Mouse (Mus musculus) stomach, postnatal 0 days (tissue): ENCODE measurements at regions not wholly inside any gene's neighbourhood (a gene's known extent, or its start where the extent isn't known, plus 50 kb on each side); places are given as distances from the start of the nearest gene placed in this dataset.

Experiments used
- ATAC-seq: fragments of 200-750 bp; cut with Nextera tagmentation; 2 replicates; pipeline ENCODE4 v1.8.0; 2017; ENCODE audit not compliant: low FRiP score, low TSS enrichment
- DNase-seq: peaks from one replicate; pipeline ENCODE4 v3.0.0-alpha.2; 2016; ENCODE audit warnings: low spot score
- H3K27ac ChIP-seq: fragments of 300-500 bp; sonication (generic); replicated peaks from 2 replicates; pipeline ENCODE4 v1.5.1; 2014; ENCODE audit warnings: mild to moderate bottlenecking, control low read depth
- H3K27me3 ChIP-seq: fragments of 300-500 bp; sonication (generic); 2 replicates; pipeline ENCODE4 v1.6.1; 2014; ENCODE audit warnings: low read length; ENCODE audit not compliant: control insufficient read depth, insufficient read depth
- H3K36me3 ChIP-seq: fragments of 300-500 bp; sonication (generic); 2 replicates; pipeline ENCODE4 v1.6.1; 2014; ENCODE audit warnings: low read length, mixed read lengths; ENCODE audit not compliant: control insufficient read depth, insufficient read depth
- H3K4me1 ChIP-seq: fragments of 300-500 bp; sonication (generic); replicated peaks from 2 replicates; pipeline ENCODE4 v1.6.1; 2014; ENCODE audit warnings: antibody characterized with exemption; ENCODE audit not compliant: control insufficient read depth, insufficient read depth
- H3K4me2 ChIP-seq: fragments of 300-500 bp; sonication (generic); replicated peaks from 2 replicates; pipeline ENCODE4 v1.6.1; 2014; ENCODE audit warnings: low read depth, mild to moderate bottlenecking, control low read depth, moderate library complexity
- H3K4me3 ChIP-seq: fragments of 300-500 bp; sonication (generic); 2 replicates; pipeline ENCODE4 v1.5.1; 2014; ENCODE audit warnings: low read depth, low read length, control low read depth
- H3K9ac ChIP-seq: fragments of 300-500 bp; sonication (generic); 2 replicates; pipeline ENCODE4 v1.6.1; 2014; ENCODE audit warnings: mild to moderate bottlenecking, low read length, control low read depth, mixed read lengths
- H3K9me3 ChIP-seq: fragments of 300-500 bp; sonication (generic); 2 replicates; pipeline ENCODE4 v1.6.1; 2016; ENCODE audit warnings: low read length; ENCODE audit not compliant: control insufficient read depth
- CTCF ChIP-seq: IDR thresholded peaks from 2 replicates; pipeline ENCODE4 v1.5.1; 2016; ENCODE audit warnings: antibody characterized with exemption, low read depth, mild to moderate bottlenecking, moderate library complexity
- EP300 ChIP-seq: optimal IDR thresholded peaks from 2 replicates; pipeline ENCODE3; 2016; ENCODE audit warnings: antibody characterized with exemption
- WGBS: fragments of 180-500 bp; shearing (Covaris S2); extraction: QIAGEN DNeasy Blood & Tissue Kit; methylation state at CpG from one replicate; pipeline ENCODE4 v1.1.7; 2014; 5-methylcytosine and 5-hydroxymethylcytosine counted together

- Histone ChIP-seq H3K4me3 (no peak overlapping the region), H3K27ac (no peak overlapping the region), H3K36me3 (no peaks in the 10 kb centered on the region), H3K9me3 (no peaks in the 10 kb centered on the region), H3K4me1 (no peaks in the 10 kb centered on the region), H3K9ac (no peak overlapping the region), H3K27me3 (no peaks in the 10 kb centered on the region), H3K4me2 (no peak overlapping the region)
- TF ChIP-seq CTCF (no peak), EP300 (no peak)
- 81% methylated on average over 4 of the region's 4 CpGs for WGBS
- DNase-seq (no peak), ATAC-seq (no peak)
These were observed 219.0 kb upstream of the Pabpc6 start for GRCm38 (mm10) chr17:9888494-9888893.

DNA sequence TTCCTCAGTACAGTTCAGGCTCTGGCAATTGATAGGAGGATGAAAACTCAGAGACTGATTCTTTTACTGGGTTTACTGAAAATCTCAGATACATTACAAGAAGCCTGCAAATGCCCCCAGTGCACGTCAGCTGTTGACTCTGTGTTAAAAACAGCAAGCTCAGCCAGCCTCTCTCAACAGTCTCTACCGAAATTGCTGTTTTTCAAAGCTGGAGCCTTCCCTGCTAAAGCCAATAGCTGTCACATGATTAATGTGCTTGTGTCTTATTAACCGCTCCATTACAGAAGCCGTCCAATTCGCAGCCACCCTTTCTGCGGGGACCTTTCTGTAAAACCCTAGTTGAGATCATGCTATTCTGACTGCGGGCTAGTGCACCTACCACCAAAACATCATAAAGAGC is 215.6 kb upstream of the Pabpc6 start:
- Histone ChIP-seq H3K4me3 (no peak overlapping the region), H3K36me3 (no peaks in the 10 kb centered on the region), H3K27ac (no peak overlapping the region), H3K4me1 (no peaks in the 10 kb centered on the region), H3K4me2 (no peak overlapping the region), H3K9ac (no peak overlapping the region), H3K27me3 (no peaks in the 10 kb centered on the region), H3K9me3 (no peaks in the 10 kb centered on the region)
- ATAC-seq = no peak
- DNase-seq = no peak
- WGBS = 28% methylated on average over 7 of the region's 7 CpGs
- TF ChIP-seq EP300 = no peak
- no peak for TF ChIP-seq CTCF

GRCm38 (mm10) chr17:9882639-9883226 is 213.2 kb upstream of the Pabpc6 start:
- Histone ChIP-seq H3K4me2 (no peak overlapping the region), H3K27me3 (no peaks in the 10 kb centered on the region), H3K4me3 (no peak overlapping the region), H3K9ac (no peak overlapping the region), H3K4me1 (no peaks in the 10 kb centered on the region), H3K27ac (no peak overlapping the region), H3K36me3 (no peaks in the 10 kb centered on the region), H3K9me3 (no peaks in the 10 kb centered on the region)
- no peak for TF ChIP-seq CTCF
- no peak for TF ChIP-seq EP300
- 84% methylated on average over 9 of the region's 9 CpGs for whole genome bisulfite sequencing
- ATAC-seq = no peak
- no peak for DNase-seq

GRCm38 (mm10) chr17:9879556-9880206 is 210.2 kb upstream of the Pabpc6 start:
- DNase-seq (no peak), ATAC-seq (no peak)
- no peaks in the 10 kb centered on the region for H3K4me1 ChIP-seq
- H3K9ac ChIP-seq = no peak overlapping the region
- H3K4me2 ChIP-seq = no peak overlapping the region
- TF ChIP-seq CTCF = no peak
- no peak for TF ChIP-seq EP300
- no peaks in the 10 kb centered on the region for H3K36me3 ChIP-seq
- no peak overlapping the region for H3K27ac ChIP-seq
- no peaks in the 10 kb centered on the region for H3K27me3 ChIP-seq
- 79% methylated on average over 12 of the region's 12 CpGs for WGBS
- H3K4me3 ChIP-seq = no peak overlapping the region
- H3K9me3 ChIP-seq = no peaks in the 10 kb centered on the region

DNA sequence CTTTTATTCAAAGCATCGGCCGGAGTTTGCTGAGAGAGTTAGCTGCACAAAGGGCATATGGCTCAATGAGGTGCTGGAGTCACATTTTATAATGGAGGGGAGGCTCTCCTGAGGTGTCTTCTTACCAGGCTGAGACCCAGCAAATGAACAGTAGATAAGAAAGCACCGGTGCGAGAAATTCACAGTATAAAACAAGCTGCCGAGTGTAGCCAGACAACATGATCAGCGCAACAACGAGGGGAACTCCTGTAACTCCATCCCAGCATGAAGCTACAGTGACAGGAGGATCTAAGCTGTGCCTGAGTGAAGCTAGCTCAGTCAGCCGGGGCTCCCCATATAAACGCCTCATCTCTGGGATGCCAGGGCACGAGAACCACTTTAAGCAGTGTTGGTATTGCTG is 204.2 kb upstream of the Pabpc6 start:
- Histone ChIP-seq H3K4me3 (no peak overlapping the region), H3K27me3 (no peaks in the 10 kb centered on the region), H3K27ac (no peak overlapping the region), H3K9ac (no peak overlapping the region), H3K4me2 (no peak overlapping the region), H3K9me3 (no peaks in the 10 kb centered on the region), H3K4me1 (no peaks in the 10 kb centered on the region), H3K36me3 (no peaks in the 10 kb centered on the region)
- ATAC-seq (no peak), DNase-seq (no peak)
- 77% methylated on average over 10 of the region's 10 CpGs for WGBS
- TF ChIP-seq EP300 (no peak), CTCF (no peak)

DNA sequence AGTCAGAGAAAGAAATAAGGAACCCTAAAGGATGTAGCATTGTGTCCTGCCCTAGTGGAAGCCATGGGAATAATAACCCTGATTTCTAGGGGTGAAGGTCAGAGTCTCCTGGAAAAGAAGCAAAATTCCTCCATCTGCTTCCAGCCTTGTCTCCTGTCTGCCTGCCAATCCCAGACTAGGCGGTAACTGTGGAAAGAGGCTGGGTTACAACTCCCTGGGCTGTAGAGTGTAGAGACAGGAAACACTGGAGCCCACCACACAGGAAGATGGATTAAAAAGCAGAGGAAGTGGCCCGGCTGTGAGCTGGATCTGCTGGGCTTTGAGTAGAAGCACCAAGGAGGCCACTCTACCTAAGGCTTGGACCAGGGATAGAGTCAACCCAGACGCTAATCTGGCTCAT is 200.7 kb upstream of the Pabpc6 start:
- Histone ChIP-seq H3K4me1 (no peaks in the 10 kb centered on the region), H3K9me3 (no peaks in the 10 kb centered on the region), H3K27ac (no peak overlapping the region), H3K9ac (no peak overlapping the region), H3K27me3 (no peaks in the 10 kb centered on the region), H3K4me3 (no peak overlapping the region), H3K36me3 (no peaks in the 10 kb centered on the region), H3K4me2 (no peak overlapping the region)
- TF ChIP-seq EP300 = no peak
- 0 out of 2 replicates have a peak, but pooled peaks have one; percentile 2 for TF ChIP-seq CTCF
- ATAC-seq (no peak), DNase-seq (no peak)
- 62% methylated on average over 3 of the region's 3 CpGs for WGBS
